Mouse (Mus musculus): ENCODE measurements around the gene Hdac4. TPM values are rescaled to one million over a fixed set of nuclear protein-coding genes. Genes with fewer than 3 reads are reported as not detected.
A peak's percentile ranks its signal among the peaks of the same experiment; 100 is the strongest.

Hdac4 gene
- polyA plus RNA-seq, 1 experiment = 30.0 TPM

- Histone ChIP-seq H3K4me3 (ENCODE audit: insufficient read depth, low read length) (no peak overlapping the region), H3K27ac (ENCODE audit: insufficient read depth, low read length) (no peak overlapping the region), H3K4me1 (ENCODE audit: control insufficient read depth, insufficient read depth, low read length) (no peaks in the 10 kb centered on the region)
- no peak for TF ChIP-seq POLR2A (IDR thresholded peaks at IDR 0.05; ENCODE audit: low read depth, low read length)
- no peak for TF ChIP-seq CTCF (IDR thresholded peaks at IDR 0.05; ENCODE audit: borderline replicate concordance, insufficient read depth, low read length)
Measured at GRCm38 (mm10) chr1:92169776-92170055, 25.8 kb downstream of the Hdac4 start.

- Histone ChIP-seq H3K27ac (ENCODE audit: insufficient read depth, low read length) (no peak overlapping the region), H3K4me3 (ENCODE audit: insufficient read depth, low read length) (no peak overlapping the region), H3K4me1 (ENCODE audit: control insufficient read depth, insufficient read depth, low read length) (no peaks in the 10 kb centered on the region)
- no peak for TF ChIP-seq CTCF (IDR thresholded peaks at IDR 0.05; ENCODE audit: borderline replicate concordance, insufficient read depth, low read length)
- TF ChIP-seq POLR2A (IDR thresholded peaks at IDR 0.05; ENCODE audit: low read depth, low read length) = no peak
Measured at GRCm38 (mm10) chr1:92168900-92169775, 26.4 kb downstream of the Hdac4 start.

GRCm38 (mm10) chr1:92163932-92164331 lies 31.6 kb downstream of the Hdac4 start:
- Histone ChIP-seq H3K27ac (ENCODE audit: insufficient read depth, low read length) (no peak overlapping the region), H3K4me1 (ENCODE audit: control insufficient read depth, insufficient read depth, low read length) (no peaks in the 10 kb centered on the region), H3K4me3 (ENCODE audit: insufficient read depth, low read length) (no peak overlapping the region)
- TF ChIP-seq CTCF (IDR thresholded peaks at IDR 0.05; ENCODE audit: borderline replicate concordance, insufficient read depth, low read length) = no peak

GRCm38 (mm10) chr1:92159804-92160203 lies 35.7 kb downstream of the Hdac4 start:
- Histone ChIP-seq H3K4me1 (ENCODE audit: control insufficient read depth, insufficient read depth, low read length) (no peaks in the 10 kb centered on the region), H3K4me3 (ENCODE audit: insufficient read depth, low read length) (no peak overlapping the region), H3K27ac (ENCODE audit: insufficient read depth, low read length) (no peak overlapping the region)
- no peak for TF ChIP-seq CTCF (IDR thresholded peaks at IDR 0.05; ENCODE audit: borderline replicate concordance, insufficient read depth, low read length)
- TF ChIP-seq POLR2A (IDR thresholded peaks at IDR 0.05; ENCODE audit: low read depth, low read length) = no peak

GRCm38 (mm10) chr1:92150201-92150600 lies 45.3 kb downstream of the Hdac4 start:
- Histone ChIP-seq H3K4me1 (ENCODE audit: control insufficient read depth, insufficient read depth, low read length) (0 out of 2 replicates have a peak, but pooled peaks cover 2% of the 10 kb centered on the region), H3K27ac (ENCODE audit: insufficient read depth, low read length) (no peak overlapping the region), H3K4me3 (ENCODE audit: insufficient read depth, low read length) (no peak overlapping the region)
- TF ChIP-seq CTCF (IDR thresholded peaks at IDR 0.05; ENCODE audit: borderline replicate concordance, insufficient read depth, low read length) (no peak), POLR2A (IDR thresholded peaks at IDR 0.05; ENCODE audit: low read depth, low read length) (no peak)

GRCm38 (mm10) chr1:92148527-92148926 lies 47.0 kb downstream of the Hdac4 start:
- no peak for TF ChIP-seq POLR2A (IDR thresholded peaks at IDR 0.05; ENCODE audit: low read depth, low read length)
- no peak for TF ChIP-seq CTCF (IDR thresholded peaks at IDR 0.05; ENCODE audit: borderline replicate concordance, insufficient read depth, low read length)
- Histone ChIP-seq H3K27ac (ENCODE audit: insufficient read depth, low read length) (no peak overlapping the region), H3K4me1 (ENCODE audit: control insufficient read depth, insufficient read depth, low read length) (0 out of 2 replicates have a peak, but pooled peaks cover 9% of the 10 kb centered on the region), H3K4me3 (ENCODE audit: insufficient read depth, low read length) (no peak overlapping the region)

GRCm38 (mm10) chr1:92144868-92145534 lies 50.5 kb downstream of the Hdac4 start:
- no peak for TF ChIP-seq POLR2A (IDR thresholded peaks at IDR 0.05; ENCODE audit: low read depth, low read length)
- no peak for TF ChIP-seq CTCF (IDR thresholded peaks at IDR 0.05; ENCODE audit: borderline replicate concordance, insufficient read depth, low read length)
- H3K4me1 ChIP-seq (ENCODE audit: control insufficient read depth, insufficient read depth, low read length) = 0 out of 2 replicates have a peak, but pooled peaks cover 11% of the 10 kb centered on the region
- H3K4me3 ChIP-seq (ENCODE audit: insufficient read depth, low read length) = no peak overlapping the region
- 0 out of 2 replicates have a peak overlapping the region, but pooled peaks have one; percentile 9 for H3K27ac ChIP-seq (ENCODE audit: insufficient read depth, low read length)

- TF ChIP-seq POLR2A (IDR thresholded peaks at IDR 0.05; ENCODE audit: low read depth, low read length) (no peak), CTCF (IDR thresholded peaks at IDR 0.05; ENCODE audit: borderline replicate concordance, insufficient read depth, low read length) (no peak)
- Histone ChIP-seq H3K4me1 (ENCODE audit: control insufficient read depth, insufficient read depth, low read length) (0 out of 2 replicates have a peak, but pooled peaks cover 11% of the 10 kb centered on the region), H3K4me3 (ENCODE audit: insufficient read depth, low read length) (no peak overlapping the region), H3K27ac (ENCODE audit: insufficient read depth, low read length) (no peak overlapping the region)
Measured at GRCm38 (mm10) chr1:92143331-92143895, 52.1 kb downstream of the Hdac4 start.

GRCm38 (mm10) chr1:92142793-92143192 lies 52.7 kb downstream of the Hdac4 start:
- no peak overlapping the region for H3K4me3 ChIP-seq (ENCODE audit: insufficient read depth, low read length)
- TF ChIP-seq CTCF (IDR thresholded peaks at IDR 0.05; ENCODE audit: borderline replicate concordance, insufficient read depth, low read length) (no peak), POLR2A (IDR thresholded peaks at IDR 0.05; ENCODE audit: low read depth, low read length) (no peak)
- H3K27ac ChIP-seq (ENCODE audit: insufficient read depth, low read length) = no peak overlapping the region
- 0 out of 2 replicates have a peak, but pooled peaks cover 11% of the 10 kb centered on the region for H3K4me1 ChIP-seq (ENCODE audit: control insufficient read depth, insufficient read depth, low read length)

GRCm38 (mm10) chr1:92139001-92139400 lies 56.5 kb downstream of the Hdac4 start:
- H3K4me3 ChIP-seq (ENCODE audit: insufficient read depth, low read length) = no peak overlapping the region
- no peak overlapping the region for H3K27ac ChIP-seq (ENCODE audit: insufficient read depth, low read length)
- TF ChIP-seq CTCF (IDR thresholded peaks at IDR 0.05; ENCODE audit: borderline replicate concordance, insufficient read depth, low read length) (no peak), POLR2A (IDR thresholded peaks at IDR 0.05; ENCODE audit: low read depth, low read length) (no peak)
- H3K4me1 ChIP-seq (ENCODE audit: control insufficient read depth, insufficient read depth, low read length) = 0 out of 2 replicates have a peak, but pooled peaks cover 4% of the 10 kb centered on the region
